Mouse (Mus musculus): ENCODE data around the gene Litaf. TPM values are rescaled to one million over a fixed set of nuclear protein-coding genes. Genes with fewer than 3 reads are reported as not detected.

Gene Litaf
- polyA plus RNA-seq, 1 experiment from 2014 or later = 102 TPM

DNA sequence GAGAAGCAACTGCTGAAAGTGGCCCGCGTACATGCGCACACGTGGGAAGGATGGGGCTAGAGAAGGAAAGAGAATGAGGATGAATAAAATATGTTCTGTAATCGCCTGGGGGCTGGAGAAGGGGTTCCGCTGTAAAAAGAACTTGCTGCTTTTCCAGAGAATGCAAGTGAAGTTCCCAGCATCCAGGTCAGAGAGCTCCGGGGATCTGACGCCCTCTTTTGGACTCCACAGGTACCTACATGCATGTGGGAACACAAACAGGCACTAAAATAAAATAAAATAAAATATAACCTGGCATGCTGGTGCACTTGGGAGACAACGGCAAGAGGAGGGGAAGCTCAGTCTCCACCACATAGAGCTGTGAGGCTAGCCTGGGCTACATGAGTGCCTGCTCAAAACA lies 67.7 kb downstream of the Litaf start:
- WGBS = 73% methylated on average over 9 of the region's 9 CpGs
- Histone ChIP-seq H3K27me3 (no peaks in the 10 kb centered on the region), H3K36me3 (no peaks in the 10 kb centered on the region), H3K4me3 (no peak overlapping the region), H3K4me1 (no peaks in the 10 kb centered on the region), H3K9ac (no peak overlapping the region), H3K9me3 (no peaks in the 10 kb centered on the region), H3K27ac (no peak overlapping the region), H3K4me2 (replicated peaks) (no peak overlapping the region)
- no peak for ATAC-seq (ENCODE audit: insufficient number of reproducible peaks, insufficient read depth, low FRiP score, low TSS enrichment)

DNA sequence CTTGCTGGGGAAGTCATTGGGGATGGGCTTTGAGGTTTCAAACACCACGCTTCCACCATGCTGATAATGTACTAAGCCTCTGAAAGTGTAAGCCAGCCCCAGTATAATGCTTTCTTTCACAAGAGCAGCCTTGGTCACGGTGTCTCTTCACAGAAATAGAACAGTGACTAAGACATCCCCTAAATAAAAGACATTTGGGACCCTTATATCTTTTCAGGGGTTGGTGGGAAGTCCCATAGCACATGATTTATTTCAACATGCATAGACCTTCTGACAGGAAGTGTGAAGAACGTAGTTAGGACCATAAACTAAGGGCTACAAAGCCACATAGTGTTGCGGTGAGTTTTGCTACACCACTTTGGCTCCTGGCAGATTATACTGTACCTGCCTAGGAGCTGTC lies 69.4 kb downstream of the Litaf start:
- WGBS = 88% methylated on average over 4 of the region's 4 CpGs
- Histone ChIP-seq H3K27me3 (no peaks in the 10 kb centered on the region), H3K36me3 (no peaks in the 10 kb centered on the region), H3K9ac (no peak overlapping the region), H3K4me3 (no peak overlapping the region), H3K9me3 (no peaks in the 10 kb centered on the region; the same call in 1 of the 2 replicates), H3K4me1 (no peaks in the 10 kb centered on the region), H3K4me2 (replicated peaks) (no peak overlapping the region), H3K27ac (no peak overlapping the region)
- ATAC-seq (ENCODE audit: insufficient number of reproducible peaks, insufficient read depth, low FRiP score, low TSS enrichment) = no peak

DNA sequence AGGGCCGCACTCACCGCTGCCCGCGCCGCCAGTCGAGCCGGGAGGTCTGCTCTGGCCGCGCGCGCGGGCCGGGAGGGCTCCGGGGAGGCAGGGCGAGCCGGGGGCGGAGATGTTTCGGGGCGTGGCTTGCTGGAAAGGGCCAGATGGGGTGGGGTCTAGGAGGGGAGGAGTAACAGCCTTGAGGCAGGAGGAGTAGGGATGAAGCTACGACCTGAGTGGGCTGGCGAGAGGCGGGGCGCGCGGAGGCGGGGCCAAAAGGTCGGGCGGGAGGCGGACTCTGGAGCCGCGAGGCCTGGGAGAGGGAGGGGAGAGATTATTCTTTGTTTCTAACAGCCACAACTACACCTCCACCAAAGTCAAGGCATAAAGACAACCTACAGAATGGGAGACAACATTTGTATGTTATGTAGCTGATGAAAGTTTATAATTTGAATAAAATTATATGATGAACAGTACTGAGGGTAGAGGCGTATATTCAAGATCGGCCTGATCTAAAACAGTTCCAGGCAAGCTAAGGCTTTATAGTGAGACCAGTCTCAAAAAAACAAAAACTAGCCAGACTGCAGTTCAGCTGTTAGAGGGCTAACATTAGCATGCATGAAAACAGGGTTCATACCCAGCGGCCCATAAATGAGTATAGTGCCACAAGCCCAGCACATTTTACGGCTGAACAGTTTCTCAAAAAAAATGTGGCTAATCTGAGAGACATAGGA lies 72.8 kb downstream of the Litaf start:
- Histone ChIP-seq H3K9me3 (peaks cover 6% of the 10 kb centered on the region; the same call in 1 of the 2 replicates), H3K9ac (peak overlapping the region; percentile 67), H3K4me3 (peak overlapping the region; percentile 66), H3K27me3 (no peaks in the 10 kb centered on the region), H3K36me3 (peaks cover 15% of the 10 kb centered on the region), H3K27ac (peak overlapping the region; percentile 73), H3K4me2 (replicated peaks) (peak overlapping the region; percentile 60), H3K4me1 (no peaks in the 10 kb centered on the region)
- ATAC-seq (ENCODE audit: insufficient number of reproducible peaks, insufficient read depth, low FRiP score, low TSS enrichment) = peak; percentile 95
- WGBS = 6% methylated on average over 35 of the region's 35 CpGs

DNA sequence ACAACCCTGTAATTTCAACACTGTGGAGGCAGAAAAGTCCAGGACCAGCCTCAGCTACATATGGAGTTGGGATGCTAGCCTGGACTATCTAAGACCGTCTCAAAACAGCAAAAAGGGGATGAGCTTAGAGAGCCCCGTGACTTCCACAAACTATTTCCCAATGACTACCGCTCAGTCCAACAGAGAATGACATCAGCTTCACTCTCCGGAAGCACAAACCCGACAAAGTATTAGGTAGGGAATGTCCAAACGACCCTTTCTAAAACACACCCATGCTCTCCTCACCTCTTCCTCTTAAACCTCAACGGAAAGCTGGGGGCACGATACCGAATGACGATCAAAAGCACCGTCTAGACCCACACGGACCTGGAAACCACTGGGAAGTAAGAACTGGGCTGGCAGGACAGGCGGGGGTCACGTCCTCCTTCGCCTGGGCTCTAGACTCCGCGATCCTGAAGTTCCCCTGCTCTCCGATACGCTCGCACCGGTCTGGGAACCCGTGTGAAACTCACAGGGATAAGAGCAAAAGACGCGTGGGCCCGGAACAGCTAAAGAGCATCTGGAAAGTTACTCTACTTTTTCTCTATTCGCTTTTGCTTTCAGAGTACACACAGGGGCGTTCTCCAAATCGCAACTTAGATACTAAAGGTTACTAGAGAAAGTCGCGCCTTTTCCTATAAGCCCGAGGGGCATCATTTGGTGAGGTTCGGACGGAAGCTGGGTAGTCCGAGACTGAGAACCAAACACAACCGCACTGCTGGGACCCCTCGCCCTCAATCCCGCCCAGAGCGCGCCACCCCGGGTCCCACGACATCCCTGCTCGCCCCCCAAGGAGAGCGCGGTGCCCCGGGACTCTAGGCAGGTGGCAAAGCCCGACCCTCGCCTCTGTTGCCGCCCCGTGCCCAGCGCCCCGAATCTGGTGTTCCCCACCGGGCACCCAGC lies 73.6 kb downstream of the Litaf start:
- H3K27ac ChIP-seq = peak overlapping the region; percentile 73
- peaks cover 6% of the 10 kb centered on the region; the same call in 1 of the 2 replicates for H3K9me3 ChIP-seq
- H3K36me3 ChIP-seq = peaks cover 15% of the 10 kb centered on the region
- ATAC-seq (ENCODE audit: insufficient number of reproducible peaks, insufficient read depth, low FRiP score, low TSS enrichment) = peak; percentile 73
- peak overlapping the region; percentile 66 for H3K4me3 ChIP-seq
- peak overlapping the region; percentile 60 for H3K4me2 ChIP-seq (replicated peaks)
- peak overlapping the region; percentile 67 for H3K9ac ChIP-seq
- WGBS = under 1% methylated on average over 52 of the region's 52 CpGs
- no peaks in the 10 kb centered on the region for H3K27me3 ChIP-seq
- no peaks in the 10 kb centered on the region for H3K4me1 ChIP-seq

DNA sequence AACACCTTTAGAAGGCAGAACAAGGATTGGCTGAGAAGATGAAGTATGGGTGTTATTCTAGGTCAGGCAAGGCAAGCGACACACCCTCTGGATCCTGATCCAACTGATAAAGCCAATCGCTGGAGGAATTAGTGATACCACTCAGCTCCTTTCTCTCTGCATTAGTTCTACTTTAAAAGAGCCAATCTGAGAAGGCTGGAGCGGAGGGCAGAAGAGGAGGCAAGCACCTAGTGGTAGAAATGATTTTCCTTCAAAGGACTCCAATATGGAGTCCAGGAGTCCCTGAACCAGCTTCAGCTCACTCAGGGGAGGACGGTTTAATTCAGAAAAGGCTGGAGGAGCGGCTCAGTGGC lies 74.2 kb downstream of the Litaf start:
- 51% methylated on average over 5 of the region's 5 CpGs for WGBS

DNA sequence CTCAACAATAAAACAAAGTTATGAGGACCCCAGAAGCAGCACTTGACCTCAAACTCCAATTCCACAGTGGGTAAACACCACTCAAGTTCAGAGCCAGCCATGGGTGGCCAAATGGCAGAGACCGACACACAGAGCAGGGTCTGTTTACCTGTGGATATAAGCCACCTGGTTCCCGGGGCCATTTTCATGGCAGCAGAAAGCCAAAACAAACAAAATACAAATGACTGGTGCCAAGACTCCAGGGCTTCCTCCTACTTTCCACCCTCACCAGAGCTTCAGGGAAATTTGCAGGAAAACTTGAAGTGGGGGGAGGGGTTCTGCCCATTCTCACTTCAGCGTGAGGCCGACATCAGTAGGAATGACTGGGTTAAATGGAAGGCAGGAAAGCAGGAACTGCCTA lies 75.2 kb downstream of the Litaf start:
- no peak for ATAC-seq (ENCODE audit: insufficient number of reproducible peaks, insufficient read depth, low FRiP score, low TSS enrichment)
- Histone ChIP-seq H3K4me1 (no peaks in the 10 kb centered on the region), H3K4me2 (replicated peaks) (no peak overlapping the region), H3K9ac (no peak overlapping the region), H3K27ac (no peak overlapping the region), H3K27me3 (no peaks in the 10 kb centered on the region), H3K4me3 (no peak overlapping the region), H3K9me3 (peaks cover 6% of the 10 kb centered on the region; the same call in 1 of the 2 replicates), H3K36me3 (peaks cover 15% of the 10 kb centered on the region)
- 88% methylated on average over 4 of the region's 4 CpGs for WGBS

More for the DNA sequence above, 74.2 kb downstream of the Litaf start:
- H3K4me1 ChIP-seq = no peaks in the 10 kb centered on the region
- H3K4me3 ChIP-seq = peak overlapping the region; percentile 66
- no peak for ATAC-seq (ENCODE audit: insufficient number of reproducible peaks, insufficient read depth, low FRiP score, low TSS enrichment)
- no peaks in the 10 kb centered on the region for H3K27me3 ChIP-seq
- H3K9ac ChIP-seq = peak overlapping the region; percentile 67; the same call in 1 of the 2 replicates
- peaks cover 15% of the 10 kb centered on the region for H3K36me3 ChIP-seq
- H3K27ac ChIP-seq = no peak overlapping the region
- H3K9me3 ChIP-seq = peaks cover 6% of the 10 kb centered on the region; the same call in 1 of the 2 replicates
- peak overlapping the region; percentile 60 for H3K4me2 ChIP-seq (replicated peaks)

DNA sequence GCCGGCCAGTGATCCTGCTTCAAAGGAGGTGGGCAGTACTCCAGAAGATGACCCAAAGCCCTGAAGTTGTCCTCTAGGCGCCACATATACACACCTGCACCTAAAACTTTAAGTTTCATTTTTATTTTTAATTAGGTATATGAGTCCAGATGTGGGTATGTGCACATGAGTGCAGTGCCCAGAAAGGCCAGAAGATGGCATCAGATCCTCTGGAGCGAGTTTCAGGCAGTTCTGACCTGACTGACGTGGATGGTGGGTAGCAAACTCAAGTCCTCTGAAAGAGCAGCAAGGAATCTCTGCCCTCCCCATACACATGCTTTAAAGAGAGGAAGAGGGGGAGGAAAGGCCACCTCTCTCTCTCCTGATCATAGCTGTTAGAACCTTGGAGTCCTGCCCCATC lies 76.1 kb downstream of the Litaf start:
- H3K27me3 ChIP-seq = no peaks in the 10 kb centered on the region
- peaks cover 15% of the 10 kb centered on the region for H3K36me3 ChIP-seq
- no peak overlapping the region for H3K9ac ChIP-seq
- no peak overlapping the region for H3K4me2 ChIP-seq (replicated peaks)
- no peak overlapping the region for H3K27ac ChIP-seq
- peaks cover 6% of the 10 kb centered on the region; the same call in 1 of the 2 replicates for H3K9me3 ChIP-seq
- no peaks in the 10 kb centered on the region for H3K4me1 ChIP-seq
- no peak for ATAC-seq (ENCODE audit: insufficient number of reproducible peaks, insufficient read depth, low FRiP score, low TSS enrichment)
- no peak overlapping the region for H3K4me3 ChIP-seq
- WGBS = 88% methylated on average over 4 of the region's 4 CpGs

DNA sequence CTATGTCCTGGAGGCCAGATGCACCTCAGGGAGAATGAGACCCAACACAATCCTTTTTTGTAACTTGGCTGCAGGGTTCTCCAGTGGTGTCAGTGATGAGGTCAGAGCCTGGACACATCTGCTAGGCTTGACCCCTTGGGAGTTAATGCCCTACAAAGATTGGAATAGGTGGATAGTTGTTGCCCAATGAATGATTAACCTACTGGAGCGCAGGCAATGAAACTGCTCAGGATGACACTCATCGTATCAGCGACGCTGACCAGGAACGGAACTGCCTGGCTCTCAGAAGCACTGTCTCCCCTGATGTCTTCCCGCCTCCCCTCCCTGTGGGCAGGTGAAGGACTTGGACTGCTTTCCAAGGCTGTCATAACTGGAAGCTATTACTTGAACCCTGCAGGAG lies 76.6 kb downstream of the Litaf start:
- peaks cover 15% of the 10 kb centered on the region for H3K36me3 ChIP-seq
- no peak overlapping the region for H3K9ac ChIP-seq
- 98% methylated on average over 6 of the region's 6 CpGs for WGBS
- H3K4me2 ChIP-seq (replicated peaks) = no peak overlapping the region
- H3K4me1 ChIP-seq = no peaks in the 10 kb centered on the region
- H3K4me3 ChIP-seq = no peak overlapping the region
- no peak overlapping the region for H3K27ac ChIP-seq
- no peaks in the 10 kb centered on the region for H3K27me3 ChIP-seq
- H3K9me3 ChIP-seq = peaks cover 6% of the 10 kb centered on the region; the same call in 1 of the 2 replicates
- ATAC-seq (ENCODE audit: insufficient number of reproducible peaks, insufficient read depth, low FRiP score, low TSS enrichment) = no peak

DNA sequence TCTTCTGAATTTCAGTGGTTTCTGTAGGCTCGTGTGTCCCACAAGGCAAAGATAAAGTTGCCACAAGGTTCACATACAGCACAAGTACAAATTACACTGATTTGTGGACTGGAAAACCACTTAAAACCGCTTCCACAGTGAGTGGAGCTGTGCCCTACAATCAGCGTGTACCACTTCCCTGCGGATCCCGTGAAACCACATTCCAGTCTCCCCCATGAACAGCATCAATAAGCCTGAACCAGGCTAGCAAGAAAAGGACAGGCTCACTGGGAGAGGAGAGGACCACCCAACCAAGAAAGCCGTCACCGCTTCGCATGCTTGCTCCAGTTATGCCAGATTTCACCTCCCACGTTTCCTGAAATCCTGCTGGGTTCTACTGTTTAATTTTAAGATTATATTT lies 77.7 kb downstream of the Litaf start:
- Histone ChIP-seq H3K27me3 (no peaks in the 10 kb centered on the region), H3K36me3 (peaks cover 15% of the 10 kb centered on the region), H3K4me1 (no peaks in the 10 kb centered on the region), H3K4me3 (no peak overlapping the region), H3K9ac (no peak overlapping the region), H3K27ac (no peak overlapping the region), H3K9me3 (peaks cover 6% of the 10 kb centered on the region; the same call in 1 of the 2 replicates), H3K4me2 (replicated peaks) (no peak overlapping the region)
- 72% methylated on average over 9 of the region's 9 CpGs for WGBS
- ATAC-seq (ENCODE audit: insufficient number of reproducible peaks, insufficient read depth, low FRiP score, low TSS enrichment) = no peak

DNA sequence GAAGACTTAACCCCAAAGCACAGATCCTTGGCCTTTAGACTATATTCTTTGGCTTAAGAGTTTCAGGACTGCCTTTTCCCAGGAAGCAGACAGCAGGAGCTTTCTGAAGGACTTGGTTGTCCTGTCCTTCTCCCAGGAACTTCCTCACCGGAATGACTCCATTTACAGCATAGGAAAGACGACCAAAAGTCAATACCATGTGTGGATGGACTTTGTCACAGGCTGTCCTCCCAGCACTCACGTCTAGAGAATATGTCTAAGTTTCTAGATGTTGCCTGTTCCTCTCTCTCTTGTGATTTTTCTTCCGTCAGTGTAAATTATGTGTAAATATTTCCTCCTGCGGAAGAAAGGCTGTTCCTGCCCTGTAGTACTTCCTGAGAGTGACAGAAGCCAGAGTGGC lies 81.4 kb downstream of the Litaf start:
- WGBS = 73% methylated on average over 5 of the region's 5 CpGs
- H3K4me1 ChIP-seq = peaks cover 5% of the 10 kb centered on the region

DNA sequence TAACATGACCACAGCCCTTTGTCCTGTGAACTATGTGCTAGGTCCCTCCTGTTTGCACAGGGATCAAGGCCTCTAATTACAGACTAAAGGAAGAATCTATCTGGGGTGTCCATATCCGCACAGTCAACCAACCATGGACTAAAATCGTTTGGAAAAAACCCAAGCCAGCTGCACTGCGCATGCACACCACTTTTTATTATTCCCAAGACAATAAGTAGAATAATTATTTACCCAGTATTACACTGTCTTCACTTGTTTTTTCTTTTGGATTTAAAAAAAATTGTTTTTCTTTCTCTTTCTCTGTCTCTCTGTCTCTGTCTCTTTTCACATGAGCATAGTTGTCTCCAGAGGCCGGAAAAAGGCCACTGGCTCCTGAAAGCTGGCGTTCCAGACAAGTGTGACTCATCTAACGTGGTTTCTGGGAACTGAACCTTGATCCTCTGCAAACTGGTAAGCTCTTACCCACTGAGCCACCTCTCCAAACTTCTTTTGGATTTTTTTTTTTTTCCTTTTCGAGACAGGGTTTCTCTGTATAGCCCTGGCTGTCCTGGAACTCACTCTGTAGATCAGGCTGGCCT lies 84.4 kb downstream of the Litaf start:
- no peak for ATAC-seq (ENCODE audit: insufficient number of reproducible peaks, insufficient read depth, low FRiP score, low TSS enrichment)
- no peaks in the 10 kb centered on the region for H3K9me3 ChIP-seq
- no peak overlapping the region for H3K27ac ChIP-seq
- no peak overlapping the region for H3K9ac ChIP-seq
- H3K4me3 ChIP-seq = no peak overlapping the region
- WGBS = 66% methylated on average over 7 of the region's 7 CpGs
- H3K4me1 ChIP-seq = peaks cover 14% of the 10 kb centered on the region
- H3K27me3 ChIP-seq = no peaks in the 10 kb centered on the region
- H3K4me2 ChIP-seq (replicated peaks) = no peak overlapping the region
- H3K36me3 ChIP-seq = no peaks in the 10 kb centered on the region

More for the DNA sequence above, 81.4 kb downstream of the Litaf start:
- Histone ChIP-seq H3K9ac (no peak overlapping the region), H3K4me2 (replicated peaks) (no peak overlapping the region), H3K9me3 (no peaks in the 10 kb centered on the region), H3K36me3 (peaks cover 5% of the 10 kb centered on the region), H3K27me3 (no peaks in the 10 kb centered on the region), H3K4me3 (no peak overlapping the region), H3K27ac (no peak overlapping the region)
- ATAC-seq (ENCODE audit: insufficient number of reproducible peaks, insufficient read depth, low FRiP score, low TSS enrichment) = no peak
